Mouse (Mus musculus): ENCODE measurements at regions not wholly inside any gene's neighbourhood (a gene's known extent, or its start where the extent isn't known, plus 50 kb on each side); places are given as distances from the start of the nearest gene placed in this dataset.

DNA sequence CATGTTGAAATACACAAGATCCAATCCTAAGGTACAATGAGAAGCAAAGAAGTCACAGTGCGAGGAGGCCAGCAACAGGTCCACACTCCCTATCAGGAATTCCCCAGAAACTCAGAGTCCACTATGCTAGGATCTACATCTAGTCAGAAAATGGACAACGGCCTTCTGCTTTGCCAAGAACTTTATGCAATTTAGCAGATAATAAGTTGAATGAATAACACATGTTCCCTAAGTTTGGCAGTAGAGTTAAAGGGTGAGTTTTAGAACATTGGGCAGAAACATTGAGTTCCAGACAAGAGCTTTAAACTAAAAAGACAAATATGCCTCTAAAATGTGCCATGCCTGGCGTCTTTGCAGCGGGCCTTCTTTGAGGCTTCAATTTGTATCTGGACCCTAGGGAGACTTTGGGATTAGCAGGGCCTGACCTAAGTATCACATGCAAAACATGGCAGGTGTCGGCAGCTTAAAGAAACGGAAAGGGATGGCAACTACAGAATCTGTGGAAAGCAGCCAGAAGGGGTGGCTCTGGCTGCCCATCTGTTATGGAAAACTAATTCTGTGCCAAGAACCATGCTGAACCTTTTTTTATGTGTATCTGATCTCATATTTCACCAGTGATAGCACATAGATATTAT lies 600.6 kb upstream of the Nox3 start:
- H3K27me3 ChIP-seq (ENCODE audit: control insufficient read depth, insufficient read depth, low read length): no peaks in the 10 kb centered on the region
- no peak overlapping the region for H3K4me2 ChIP-seq
- no peak overlapping the region for H3K4me3 ChIP-seq (ENCODE audit: low read depth, low read length)
- ATAC-seq (replicated peaks; ENCODE audit: insufficient number of reproducible peaks, low FRiP score, low TSS enrichment): no peak
- WGBS (ENCODE audit: insufficient replicate concordance): 82% methylated on average over 6 of the region's 6 CpGs
- no peaks in the 10 kb centered on the region for H3K9me3 ChIP-seq (replicated peaks; ENCODE audit: control insufficient read depth, low read length)
- H3K9ac ChIP-seq (ENCODE audit: low read depth, low read length): no peak overlapping the region
- no peaks in the 10 kb centered on the region for H3K36me3 ChIP-seq (ENCODE audit: control insufficient read depth, insufficient read depth, low read length)
- no peaks in the 10 kb centered on the region for H3K4me1 ChIP-seq (ENCODE audit: control insufficient read depth, insufficient read depth, low read length)
- H3K27ac ChIP-seq (ENCODE audit: low read depth, low read length): no peak overlapping the region

DNA sequence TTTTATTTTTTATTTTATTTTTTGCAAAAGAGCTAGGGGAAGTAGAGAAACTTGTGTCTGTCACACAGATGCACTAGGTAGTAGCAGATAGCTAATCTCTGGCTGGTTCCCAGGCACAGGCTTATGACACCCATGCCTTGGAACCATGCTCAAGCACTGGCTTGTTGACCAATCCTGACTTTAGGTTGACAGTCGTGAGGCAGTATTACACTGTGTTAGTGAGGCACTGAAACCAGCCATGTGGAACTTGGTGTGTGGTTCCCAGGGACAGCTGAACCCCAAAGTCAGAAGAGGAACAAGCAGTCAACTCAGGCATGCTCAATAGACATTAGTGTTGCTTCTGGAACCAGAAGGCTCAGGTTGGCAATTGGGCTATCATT lies 601.1 kb upstream of the Nox3 start:
- WGBS (ENCODE audit: insufficient replicate concordance): 65% methylated on average over 1 of the region's 1 CpGs
- H3K36me3 ChIP-seq (ENCODE audit: control insufficient read depth, insufficient read depth, low read length): no peaks in the 10 kb centered on the region
- no peak for ATAC-seq (replicated peaks; ENCODE audit: insufficient number of reproducible peaks, low FRiP score, low TSS enrichment)

DNA sequence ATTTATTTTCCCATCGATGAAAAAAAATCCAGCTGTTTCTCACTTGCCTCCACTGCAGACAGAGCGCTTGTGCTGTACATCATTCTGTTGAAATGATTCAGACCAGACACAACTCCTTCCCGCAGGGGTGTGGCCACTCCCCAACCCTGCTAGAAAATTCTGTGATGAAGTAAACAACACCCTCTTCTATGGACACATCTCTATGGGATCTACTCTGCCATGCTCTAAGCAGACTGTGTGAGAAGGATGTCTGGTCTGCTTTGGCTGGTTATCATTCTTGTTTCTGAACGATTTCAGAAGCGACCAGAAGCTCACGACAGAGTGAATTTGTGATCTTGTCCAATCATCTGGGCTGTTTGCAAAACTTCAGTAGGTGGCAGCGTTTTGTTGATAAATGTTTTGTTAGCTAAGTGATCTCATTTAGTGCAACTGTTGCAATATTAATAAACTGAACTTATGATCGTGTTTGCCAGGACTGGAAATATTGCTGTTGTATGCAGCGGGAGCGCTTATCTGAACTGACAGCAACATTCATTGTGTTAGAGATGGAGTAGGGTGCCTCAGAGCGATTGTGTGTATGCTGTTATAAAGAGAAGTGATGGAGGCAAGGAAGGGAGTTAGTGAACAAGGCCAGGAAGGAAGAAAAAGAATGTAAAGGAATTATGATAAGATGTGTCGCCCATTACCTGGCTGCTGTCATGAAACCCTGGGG lies 605.2 kb upstream of the Nox3 start:
- no peaks in the 10 kb centered on the region for H3K9me3 ChIP-seq (replicated peaks; ENCODE audit: control insufficient read depth, low read length)
- no peak for ATAC-seq (replicated peaks; ENCODE audit: insufficient number of reproducible peaks, low FRiP score, low TSS enrichment)
- H3K4me3 ChIP-seq (ENCODE audit: low read depth, low read length): no peak overlapping the region
- no peak overlapping the region for H3K4me2 ChIP-seq
- WGBS (ENCODE audit: insufficient replicate concordance): 72% methylated on average over 12 of the region's 12 CpGs
- H3K9ac ChIP-seq (ENCODE audit: low read depth, low read length): no peak overlapping the region
- no peak overlapping the region for H3K27ac ChIP-seq (ENCODE audit: low read depth, low read length)
- no peaks in the 10 kb centered on the region for H3K27me3 ChIP-seq (ENCODE audit: control insufficient read depth, insufficient read depth, low read length)
- H3K36me3 ChIP-seq (ENCODE audit: control insufficient read depth, insufficient read depth, low read length): no peaks in the 10 kb centered on the region
- H3K4me1 ChIP-seq (ENCODE audit: control insufficient read depth, insufficient read depth, low read length): no peaks in the 10 kb centered on the region

More for the DNA sequence above, 601.1 kb upstream of the Nox3 start:
- H3K9ac ChIP-seq (ENCODE audit: low read depth, low read length): no peak overlapping the region
- no peaks in the 10 kb centered on the region for H3K4me1 ChIP-seq (ENCODE audit: control insufficient read depth, insufficient read depth, low read length)
- no peaks in the 10 kb centered on the region for H3K9me3 ChIP-seq (replicated peaks; ENCODE audit: control insufficient read depth, low read length)
- H3K4me3 ChIP-seq (ENCODE audit: low read depth, low read length): no peak overlapping the region
- no peak overlapping the region for H3K27ac ChIP-seq (ENCODE audit: low read depth, low read length)
- no peaks in the 10 kb centered on the region for H3K27me3 ChIP-seq (ENCODE audit: control insufficient read depth, insufficient read depth, low read length)
- no peak overlapping the region for H3K4me2 ChIP-seq

DNA sequence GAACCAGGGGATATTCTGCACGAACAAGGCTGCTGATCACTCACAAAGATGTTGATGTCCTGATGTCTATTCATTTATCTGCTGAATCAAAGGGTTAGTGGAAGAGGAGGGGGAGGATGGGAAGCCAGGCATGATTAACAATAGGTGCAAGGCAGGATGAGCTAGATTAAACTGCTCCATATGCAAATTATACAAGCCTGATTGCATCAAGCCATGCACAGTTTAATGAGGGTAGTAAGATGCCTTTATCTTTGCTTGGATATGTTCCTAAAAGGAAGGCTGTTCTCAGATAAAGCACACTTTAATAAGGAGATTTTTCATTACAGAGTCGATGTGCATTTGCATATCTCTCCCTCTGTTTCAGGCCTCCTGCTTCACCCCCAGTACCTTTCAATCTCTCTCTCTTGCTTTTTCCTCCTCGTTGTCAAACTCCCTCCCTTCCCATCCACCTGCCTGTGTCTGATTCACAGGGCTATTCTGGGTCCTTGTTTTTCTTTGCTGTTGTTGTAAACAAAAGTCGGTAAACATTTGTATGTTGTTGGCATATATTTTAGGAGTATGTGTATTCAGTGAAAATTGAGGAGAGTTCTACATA lies 615.8 kb upstream of the Nox3 start:
- Histone ChIP-seq H3K4me1 (ENCODE audit: control insufficient read depth, insufficient read depth, low read length) (no peaks in the 10 kb centered on the region), H3K4me3 (ENCODE audit: low read depth, low read length) (no peak overlapping the region), H3K9ac (ENCODE audit: low read depth, low read length) (no peak overlapping the region), H3K4me2 (no peak overlapping the region), H3K27ac (ENCODE audit: low read depth, low read length) (no peak overlapping the region), H3K9me3 (replicated peaks; ENCODE audit: control insufficient read depth, low read length) (no peaks in the 10 kb centered on the region), H3K27me3 (ENCODE audit: control insufficient read depth, insufficient read depth, low read length) (no peaks in the 10 kb centered on the region), H3K36me3 (ENCODE audit: control insufficient read depth, insufficient read depth, low read length) (no peaks in the 10 kb centered on the region)
- WGBS (ENCODE audit: insufficient replicate concordance): 50% methylated on average over 4 of the region's 4 CpGs
- ATAC-seq (replicated peaks; ENCODE audit: insufficient number of reproducible peaks, low FRiP score, low TSS enrichment): no peak

DNA sequence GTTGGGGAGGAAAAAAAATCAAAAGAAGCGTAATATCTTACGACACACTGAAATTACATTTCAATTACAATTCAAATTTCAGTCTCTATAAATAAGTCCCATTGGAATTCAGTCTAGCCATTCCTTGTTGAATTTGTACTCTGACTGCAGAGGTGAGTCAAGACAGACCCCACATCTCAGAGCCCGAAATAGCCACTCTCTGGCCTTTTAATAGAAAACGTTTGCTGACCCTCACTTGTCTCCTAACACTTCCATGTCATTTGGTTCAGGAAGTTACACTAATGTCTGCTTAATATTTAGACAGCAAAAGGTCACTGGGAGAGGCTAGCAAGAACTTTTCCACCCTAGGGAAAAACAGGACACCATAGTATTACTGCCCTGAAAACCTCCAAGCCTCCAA lies 623.1 kb upstream of the Nox3 start:
- H3K4me1 ChIP-seq (ENCODE audit: control insufficient read depth, insufficient read depth, low read length): no peaks in the 10 kb centered on the region
- H3K9me3 ChIP-seq (replicated peaks; ENCODE audit: control insufficient read depth, low read length): no peaks in the 10 kb centered on the region
- H3K9ac ChIP-seq (ENCODE audit: low read depth, low read length): no peak overlapping the region
- no peaks in the 10 kb centered on the region for H3K36me3 ChIP-seq (ENCODE audit: control insufficient read depth, insufficient read depth, low read length)
- H3K27me3 ChIP-seq (ENCODE audit: control insufficient read depth, insufficient read depth, low read length): no peaks in the 10 kb centered on the region
- H3K27ac ChIP-seq (ENCODE audit: low read depth, low read length): peak overlapping the region; percentile 47; the same call in 1 of the 2 replicates
- no peak for ATAC-seq (replicated peaks; ENCODE audit: insufficient number of reproducible peaks, low FRiP score, low TSS enrichment)
- H3K4me2 ChIP-seq: no peak overlapping the region
- WGBS (ENCODE audit: insufficient replicate concordance): 51% methylated on average over 4 of the region's 4 CpGs
- no peak overlapping the region for H3K4me3 ChIP-seq (ENCODE audit: low read depth, low read length)

DNA sequence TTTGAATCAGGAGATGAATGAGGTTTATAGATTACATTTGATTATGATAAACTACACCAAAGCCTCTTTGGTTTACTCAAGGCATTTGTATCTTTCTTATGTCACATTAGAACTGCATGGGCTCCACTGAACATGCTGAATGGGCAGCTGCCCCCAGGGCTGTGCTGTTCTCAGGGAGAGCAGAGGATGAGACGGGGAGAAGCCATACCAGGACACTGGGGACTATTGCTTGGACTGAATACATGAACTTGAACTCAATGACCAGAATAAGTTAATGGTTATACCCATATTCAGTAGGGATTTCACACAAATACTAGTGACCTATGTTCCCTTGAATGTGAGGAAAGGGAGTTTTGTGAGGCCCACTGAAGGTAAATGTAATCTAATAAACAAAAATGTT lies 632.7 kb upstream of the Nox3 start:
- no peaks in the 10 kb centered on the region for H3K27me3 ChIP-seq (ENCODE audit: control insufficient read depth, insufficient read depth, low read length)
- H3K4me1 ChIP-seq (ENCODE audit: control insufficient read depth, insufficient read depth, low read length): no peaks in the 10 kb centered on the region
- no peak overlapping the region for H3K27ac ChIP-seq (ENCODE audit: low read depth, low read length)
- H3K4me2 ChIP-seq: no peak overlapping the region
- no peak overlapping the region for H3K4me3 ChIP-seq (ENCODE audit: low read depth, low read length)
- ATAC-seq (replicated peaks; ENCODE audit: insufficient number of reproducible peaks, low FRiP score, low TSS enrichment): no peak
- no peak overlapping the region for H3K9ac ChIP-seq (ENCODE audit: low read depth, low read length)
- H3K9me3 ChIP-seq (replicated peaks; ENCODE audit: control insufficient read depth, low read length): no peaks in the 10 kb centered on the region
- 62% methylated on average over 1 of the region's 1 CpGs for WGBS (ENCODE audit: insufficient replicate concordance)
- no peaks in the 10 kb centered on the region for H3K36me3 ChIP-seq (ENCODE audit: control insufficient read depth, insufficient read depth, low read length)

DNA sequence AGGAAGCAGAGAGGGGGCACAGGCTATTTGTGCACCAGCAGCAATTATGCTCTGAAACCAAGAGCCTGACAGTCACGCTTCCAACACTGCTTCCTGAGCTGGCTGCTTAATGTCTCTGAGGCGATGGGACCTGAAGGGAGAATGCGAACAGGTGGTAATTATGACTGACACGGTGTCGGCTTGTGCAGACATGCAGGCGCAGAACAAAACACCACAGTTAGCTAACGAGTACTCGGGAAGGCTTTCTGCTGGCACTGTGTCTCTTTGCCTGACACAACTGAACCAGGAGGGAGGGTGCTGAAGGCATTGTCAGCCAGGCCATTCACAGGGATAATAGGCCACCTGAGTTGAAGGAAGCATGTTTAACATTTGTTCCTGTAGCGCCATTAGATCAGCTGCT lies 635.6 kb upstream of the Nox3 start:
- Histone ChIP-seq H3K4me1 (ENCODE audit: control insufficient read depth, insufficient read depth, low read length) (no peaks in the 10 kb centered on the region), H3K27ac (ENCODE audit: low read depth, low read length) (no peak overlapping the region), H3K27me3 (ENCODE audit: control insufficient read depth, insufficient read depth, low read length) (no peaks in the 10 kb centered on the region), H3K9ac (ENCODE audit: low read depth, low read length) (no peak overlapping the region), H3K4me3 (ENCODE audit: low read depth, low read length) (no peak overlapping the region), H3K36me3 (ENCODE audit: control insufficient read depth, insufficient read depth, low read length) (no peaks in the 10 kb centered on the region), H3K9me3 (replicated peaks; ENCODE audit: control insufficient read depth, low read length) (no peaks in the 10 kb centered on the region), H3K4me2 (no peak overlapping the region)
- no peak for ATAC-seq (replicated peaks; ENCODE audit: insufficient number of reproducible peaks, low FRiP score, low TSS enrichment)
- WGBS (ENCODE audit: insufficient replicate concordance): 67% methylated on average over 9 of the region's 9 CpGs

DNA sequence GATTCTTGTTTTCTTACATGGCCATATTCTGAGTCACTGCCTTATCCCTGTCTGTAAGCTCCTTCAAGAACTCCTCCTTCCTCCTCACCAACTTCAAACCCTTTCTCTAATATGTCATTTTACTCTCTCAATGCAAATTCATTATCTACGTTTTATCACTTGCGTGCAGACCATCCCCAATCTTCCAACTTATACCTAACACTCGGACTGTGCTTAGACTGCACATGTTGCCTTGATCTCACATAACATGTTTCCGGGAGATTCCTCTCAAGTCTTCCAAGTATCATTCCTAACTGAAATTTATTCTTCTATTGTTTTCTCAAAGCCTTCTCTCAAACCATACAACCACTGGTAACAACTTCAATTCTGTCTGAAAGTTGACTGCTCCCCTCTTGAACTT lies 637.0 kb upstream of the Nox3 start:
- Histone ChIP-seq H3K27me3 (ENCODE audit: control insufficient read depth, insufficient read depth, low read length) (no peaks in the 10 kb centered on the region), H3K4me3 (ENCODE audit: low read depth, low read length) (no peak overlapping the region), H3K4me2 (no peak overlapping the region), H3K9me3 (replicated peaks; ENCODE audit: control insufficient read depth, low read length) (no peaks in the 10 kb centered on the region), H3K36me3 (ENCODE audit: control insufficient read depth, insufficient read depth, low read length) (no peaks in the 10 kb centered on the region), H3K9ac (ENCODE audit: low read depth, low read length) (no peak overlapping the region), H3K27ac (ENCODE audit: low read depth, low read length) (no peak overlapping the region), H3K4me1 (ENCODE audit: control insufficient read depth, insufficient read depth, low read length) (no peaks in the 10 kb centered on the region)
- 77% methylated on average over 4 of the region's 4 CpGs for WGBS (ENCODE audit: insufficient replicate concordance)
- no peak for ATAC-seq (replicated peaks; ENCODE audit: insufficient number of reproducible peaks, low FRiP score, low TSS enrichment)

DNA sequence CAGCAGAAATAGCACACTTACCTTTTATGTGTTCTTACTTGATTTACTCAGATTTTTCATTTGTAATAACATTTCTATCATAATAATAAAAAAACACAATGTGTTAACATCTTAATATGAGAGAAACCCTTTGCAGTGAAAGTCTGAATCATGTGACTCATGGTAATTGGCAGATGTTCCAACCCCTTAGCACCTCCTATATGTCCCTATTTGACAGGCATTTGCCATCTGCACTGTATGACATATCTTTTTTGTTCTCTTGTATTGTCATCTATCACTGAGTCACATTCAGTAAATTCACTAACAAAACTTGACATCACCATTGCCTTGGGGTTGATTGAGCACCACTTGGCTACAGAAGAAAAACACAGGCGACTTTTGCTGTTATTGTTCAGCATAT lies 641.1 kb upstream of the Arid1b start:
- Histone ChIP-seq H3K36me3 (ENCODE audit: control insufficient read depth, insufficient read depth, low read length) (no peaks in the 10 kb centered on the region), H3K9ac (ENCODE audit: low read depth, low read length) (no peak overlapping the region), H3K9me3 (replicated peaks; ENCODE audit: control insufficient read depth, low read length) (no peaks in the 10 kb centered on the region), H3K27me3 (ENCODE audit: control insufficient read depth, insufficient read depth, low read length) (no peaks in the 10 kb centered on the region), H3K4me2 (no peak overlapping the region), H3K27ac (ENCODE audit: low read depth, low read length) (no peak overlapping the region), H3K4me3 (ENCODE audit: low read depth, low read length) (no peak overlapping the region), H3K4me1 (ENCODE audit: control insufficient read depth, insufficient read depth, low read length) (no peaks in the 10 kb centered on the region)
- WGBS (ENCODE audit: insufficient replicate concordance): 41% methylated on average over 1 of the region's 1 CpGs
- no peak for ATAC-seq (replicated peaks; ENCODE audit: insufficient number of reproducible peaks, low FRiP score, low TSS enrichment)
